Mouse (Mus musculus) MEL (cell line): ENCODE measurements around the gene Vmn2r13. TPM values are rescaled to one million over a fixed set of nuclear protein-coding genes. Genes with fewer than 3 reads are reported as not detected.

ENCODE experiments used
- DNase-seq: peaks from one replicate; pipeline ENCODE4 v3.0.0; 2011; ENCODE audit warnings: low read depth, low spot score
- H3K27ac ChIP-seq: 2 replicates; pipeline ENCODE4 v1.5.1; 2012; ENCODE audit warnings: low read depth, mild to moderate bottlenecking, control low read depth, low read length, moderate library complexity; ENCODE audit not compliant: control insufficient read depth
- H3K27me3 ChIP-seq, 2 experiments: fragments of 150-350 bp in 1 of 2; sonication (generic) in 1 of 2; 2 replicates each; pipeline ENCODE4 v1.6.1; 2012; ENCODE audit warnings: low read length in 2 of 2, mild to moderate bottlenecking in 2 of 2, improper control_type of control experiment in 1 of 2, moderate library complexity in 1 of 2; ENCODE audit not compliant: insufficient read depth in 2 of 2, control insufficient read depth in 1 of 2
- H3K36me3 ChIP-seq, 2 experiments: 2 replicates each; pipeline ENCODE4 v1.6.1; 2012 to 2014; ENCODE audit warnings: low read length in 2 of 2, improper control_type of control experiment in 1 of 2, inconsistent platforms in 1 of 2, mild to moderate bottlenecking in 1 of 2; ENCODE audit not compliant: insufficient read depth in 2 of 2, control insufficient read depth in 1 of 2
- H3K4me1 ChIP-seq, 2 experiments: fragments of 150-350 bp in 1 of 2; sonication (generic) in 1 of 2; 2 replicates each; pipeline ENCODE4 v1.6.1; 2012; ENCODE audit warnings: low read length in 2 of 2, improper control_type of control experiment in 1 of 2, mild to moderate bottlenecking in 1 of 2; ENCODE audit not compliant: insufficient read depth in 2 of 2, control insufficient read depth in 1 of 2
- H3K4me3 ChIP-seq, 2 experiments: fragments of 150-350 bp in 1 of 2; sonication (generic) in 1 of 2; 2 replicates each; pipeline ENCODE4 v1.5.1; 2012; ENCODE audit warnings: low read depth in 2 of 2, low read length in 2 of 2, mild to moderate bottlenecking in 2 of 2, moderate library complexity in 2 of 2, control low read depth in 1 of 2, improper control_type of control experiment in 1 of 2; ENCODE audit not compliant: control insufficient read depth in 1 of 2, insufficient read depth in 1 of 2
- H3K79me2 ChIP-seq: 2 replicates; pipeline ENCODE4 v1.6.1; 2012; ENCODE audit warnings: mild to moderate bottlenecking, low read length, moderate library complexity; ENCODE audit not compliant: control insufficient read depth, poor library complexity, insufficient read depth
- H3K9ac ChIP-seq: 2 replicates; pipeline ENCODE4 v1.6.1; 2012; ENCODE audit warnings: low read depth, mild to moderate bottlenecking, control low read depth, low read length, moderate library complexity; ENCODE audit not compliant: control insufficient read depth, poor library complexity, severe bottlenecking
- H3K9me3 ChIP-seq: fragments of 150-350 bp; sonication (generic); replicated peaks from 2 replicates; pipeline ENCODE4 v1.6.1; 2012; ENCODE audit warnings: mild to moderate bottlenecking, low read length, improper control_type of control experiment, moderate library complexity; ENCODE audit not compliant: insufficient read depth
- CHD1 ChIP-seq: IDR thresholded peaks from 2 replicates; pipeline ENCODE4 v1.6.1; 2012; ENCODE audit warnings: low read depth, mild to moderate bottlenecking, inconsistent platforms, low read length, improper control_type of control experiment
- GATA1 ChIP-seq: IDR thresholded peaks from 2 replicates; pipeline ENCODE4 v1.6.1; 2011; ENCODE audit warnings: low read depth, low read length, improper control_type of control experiment
- MAFK ChIP-seq: IDR thresholded peaks from 2 replicates; pipeline ENCODE4 v1.6.1; 2011; ENCODE audit warnings: low read depth, mild to moderate bottlenecking, low read length, improper control_type of control experiment, borderline replicate concordance
- MAX ChIP-seq: IDR thresholded peaks from 2 replicates; pipeline ENCODE4 v1.6.1; 2011; ENCODE audit warnings: low read length, improper control_type of control experiment
- MXI1 ChIP-seq: IDR thresholded peaks from 2 replicates; pipeline ENCODE4 v1.6.1; 2011; ENCODE audit warnings: mild to moderate bottlenecking, low read depth, low read length, improper control_type of control experiment
- MYC ChIP-seq: IDR thresholded peaks from 2 replicates; pipeline ENCODE4 v1.6.1; 2011; ENCODE audit warnings: low read depth, mild to moderate bottlenecking, low read length, improper control_type of control experiment, moderate library complexity
- RAD21 ChIP-seq: IDR thresholded peaks from 2 replicates; pipeline ENCODE4 v1.6.1; 2011; ENCODE audit warnings: mild to moderate bottlenecking, low read depth, low read length, improper control_type of control experiment
- ZC3H11A ChIP-seq: IDR thresholded peaks from 2 replicates; pipeline ENCODE4 v1.6.1; 2012; ENCODE audit warnings: low read depth, mild to moderate bottlenecking, inconsistent platforms, low read length, improper control_type of control experiment
- polyA plus RNA-seq, 2 experiments: library from polyadenylated mRNA; stranded (reverse) in 1 of 2; unstranded in 1 of 2; fragments of >175 nt in 1 of 2; fragments of >200 nt in 1 of 2; gene quantifications; 2 replicates each; pipeline versions ENCODE4 v1.2.1 to v1.2.4; 2012; ENCODE audit warnings: low replicate concordance in 2 of 2, low read depth in 1 of 2; ENCODE audit not compliant: insufficient read length in 2 of 2, insufficient read depth in 1 of 2, missing spikeins in 1 of 2
- total RNA-seq: library from RNA; depleted of rRNA; stranded (reverse); fragments of 300-350 nt; gene quantifications from 2 replicates; pipeline ENCODE4 v1.2.3, GENCODE M21; 2012; rRNA removed

Vmn2r13 gene
- total and polyA plus RNA-seq, 3 experiments: not detected

- H3K9ac ChIP-seq: no peak overlapping the region
- H3K79me2 ChIP-seq: no peaks in the 10 kb centered on the region
- H3K4me1 ChIP-seq: no peaks in the 10 kb centered on the region
- no peak for DNase-seq
- H3K9me3 ChIP-seq: no peaks in the 10 kb centered on the region
- no peaks in the 10 kb centered on the region for H3K27me3 ChIP-seq
- TF ChIP-seq MAFK: no peak
- no peak for TF ChIP-seq MXI1
- no peak for TF ChIP-seq ZC3H11A
- TF ChIP-seq CHD1: no peak
- no peak for TF ChIP-seq RAD21
- TF ChIP-seq MAX: no peak
- TF ChIP-seq GATA1: no peak
- TF ChIP-seq MYC: no peak
- no peaks in the 10 kb centered on the region for H3K36me3 ChIP-seq
- no peak overlapping the region for H3K27ac ChIP-seq
- H3K4me3 ChIP-seq: no peak overlapping the region
Measured at GRCm38 (mm10) chr5:109136731-109137130, 55.3 kb downstream of the Vmn2r13 start.

Other genes starting within 250 kb of the Vmn2r13 start
- gene Vmn2r10, start 185.7 kb downstream of the Vmn2r13 start, total RNA-seq: not detected in 2 replicates
- gene Vmn2r10, start 185.7 kb downstream of the Vmn2r13 start, polyA plus RNA-seq: under 1 TPM in 1 of 2 experiments, not detected in 1; 0.07 TPM
- not detected in 2 replicates for gene Vmn2r11, start 132.6 kb downstream of the Vmn2r13 start, total RNA-seq
- gene Vmn2r11, start 132.6 kb downstream of the Vmn2r13 start, polyA plus RNA-seq: not detected
- gene Vmn2r12, start 94.2 kb downstream of the Vmn2r13 start, total RNA-seq: not detected in 2 replicates
- not detected for gene Vmn2r12, start 94.2 kb downstream of the Vmn2r13 start, polyA plus RNA-seq
- gene Vmn2r14, start 32.5 kb upstream of the Vmn2r13 start, total RNA-seq: not detected in 2 replicates
- not detected for gene Vmn2r14, start 32.5 kb upstream of the Vmn2r13 start, polyA plus RNA-seq
- not detected in 2 replicates for gene Vmn2r15, start 105.4 kb upstream of the Vmn2r13 start, total RNA-seq
- not detected for gene Vmn2r15, start 105.4 kb upstream of the Vmn2r13 start, polyA plus RNA-seq
- not detected in 2 replicates for gene Vmn2r16, start 138.0 kb upstream of the Vmn2r13 start, total RNA-seq
- not detected for gene Vmn2r16, start 138.0 kb upstream of the Vmn2r13 start, polyA plus RNA-seq
- not detected in 2 replicates for gene Vmn2r17, start 227.5 kb upstream of the Vmn2r13 start, total RNA-seq
- not detected for gene Vmn2r17, start 227.5 kb upstream of the Vmn2r13 start, polyA plus RNA-seq